Mouse (Mus musculus): ENCODE measurements at regions not wholly inside any gene's neighbourhood (a gene's known extent, or its start where the extent isn't known, plus 50 kb on each side); places are given as distances from the start of the nearest gene placed in this dataset.

GRCm38 (mm10) chr5:16424745-16425144 is 128.6 kb upstream of the Hgf start:
- no peak for DNase-seq (ENCODE audit: low read depth)

GRCm38 (mm10) chr5:16425302-16425701 is 128.0 kb upstream of the Hgf start:
- no peak for DNase-seq (ENCODE audit: low read depth)

DNA sequence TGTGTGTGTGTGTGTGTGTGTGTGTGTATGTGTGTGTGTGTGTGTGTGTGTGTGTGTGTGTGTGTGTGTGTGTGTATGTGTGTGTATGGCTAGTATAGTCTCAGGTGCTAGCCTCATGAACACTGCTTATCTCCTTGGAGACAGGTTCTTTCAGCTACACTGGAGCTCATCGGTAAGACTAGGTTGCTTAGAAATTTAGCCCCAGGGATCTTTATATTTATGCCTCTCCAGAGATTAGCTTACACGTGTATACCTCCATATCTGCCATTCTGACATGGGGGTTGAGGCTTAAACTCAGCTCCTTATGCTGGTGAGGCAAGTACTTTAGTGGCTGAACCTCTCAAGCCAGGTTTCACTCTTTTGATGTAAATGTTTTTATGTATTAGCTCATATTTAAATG is 127.0 kb upstream of the Hgf start:
- DNase-seq (ENCODE audit: low read depth): no peak

DNA sequence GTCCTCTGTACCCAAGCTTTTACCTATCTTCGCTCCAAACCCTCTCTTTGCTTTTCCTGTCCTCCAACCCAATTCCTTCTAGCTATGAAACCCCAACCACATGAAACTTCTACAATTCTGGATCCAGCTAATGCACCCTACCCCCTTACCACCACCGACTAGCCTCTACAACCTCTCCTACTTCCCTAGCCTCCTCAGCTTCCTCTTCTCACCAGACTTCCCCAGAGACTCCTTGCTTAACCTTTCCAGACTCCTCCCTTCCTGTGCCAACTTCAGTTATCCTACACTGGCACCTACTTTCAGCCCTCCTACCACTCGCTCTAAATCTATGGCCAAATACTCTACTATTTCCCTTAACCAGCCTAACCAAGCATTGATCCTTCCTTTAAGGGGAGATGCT is 118.7 kb upstream of the Hgf start:
- no peak for DNase-seq (ENCODE audit: low read depth)

- no peak for DNase-seq (ENCODE audit: low read depth)
Measured at GRCm38 (mm10) chr5:16445056-16445455, 108.2 kb upstream of the Hgf start.

DNA sequence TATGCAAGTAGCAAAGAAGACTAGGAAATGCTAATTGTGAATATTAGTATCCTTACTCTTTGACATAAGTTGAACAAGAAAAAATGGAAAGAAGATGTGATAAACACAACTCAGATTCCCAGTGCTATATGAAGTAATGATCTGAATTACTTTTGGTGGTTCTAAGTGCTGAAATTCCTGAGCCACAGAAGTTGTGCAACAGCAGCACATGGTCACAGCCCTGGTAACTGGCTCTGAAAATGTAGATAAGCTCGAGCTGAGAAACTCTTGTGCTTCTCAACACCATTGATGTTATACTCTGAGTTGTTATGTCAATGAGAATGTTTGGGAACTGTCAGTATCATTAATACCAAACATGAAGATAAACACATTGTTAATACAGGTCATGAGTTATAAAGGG is 106.3 kb upstream of the Hgf start:
- no peak for DNase-seq (ENCODE audit: low read depth)

DNA sequence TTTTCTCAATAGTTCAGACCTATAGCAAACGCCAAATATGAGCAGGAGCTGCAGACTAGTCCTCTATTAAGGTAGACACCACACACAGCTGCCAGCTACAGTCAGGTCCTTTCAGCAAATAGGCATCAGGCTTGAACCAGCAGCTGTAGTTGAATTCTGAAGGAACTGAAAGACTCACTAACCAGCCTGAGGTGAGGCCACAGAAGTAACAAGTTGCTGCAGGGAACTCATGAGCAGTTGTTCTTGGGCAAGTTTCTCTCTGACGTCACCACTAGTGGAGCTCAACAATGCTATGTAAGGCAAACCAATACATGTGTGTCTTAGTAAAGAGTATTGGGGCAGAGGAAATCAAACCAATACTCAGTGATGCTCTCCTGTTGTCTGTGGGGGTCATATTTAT is 91.5 kb upstream of the Hgf start:
- no peak for DNase-seq (ENCODE audit: low read depth)

- DNase-seq (ENCODE audit: low read depth): no peak
Measured at GRCm38 (mm10) chr5:16466266-16466665, 87.0 kb upstream of the Hgf start.

GRCm38 (mm10) chr5:16468560-16468959 is 84.7 kb upstream of the Hgf start:
- DNase-seq (ENCODE audit: low read depth): no peak

DNA sequence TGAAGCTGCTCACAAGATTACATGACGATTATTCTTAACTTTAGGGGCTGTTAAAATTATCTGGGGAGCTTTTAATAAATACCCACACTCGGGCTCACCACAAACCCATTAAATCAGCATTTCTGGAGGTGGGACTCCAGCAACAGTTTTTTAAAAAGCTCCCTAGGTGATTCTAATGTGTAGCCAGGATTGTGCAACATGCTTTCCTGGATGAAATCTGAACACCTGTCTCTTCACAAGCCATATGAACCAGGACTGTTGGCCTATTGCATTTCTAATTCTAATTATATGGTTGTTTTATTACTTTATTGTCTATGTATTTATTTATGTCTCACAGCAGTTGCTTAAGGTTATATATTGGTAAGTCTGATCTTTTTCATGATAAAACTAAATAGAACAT is 84.1 kb upstream of the Hgf start:
- no peak for DNase-seq (ENCODE audit: low read depth)

DNA sequence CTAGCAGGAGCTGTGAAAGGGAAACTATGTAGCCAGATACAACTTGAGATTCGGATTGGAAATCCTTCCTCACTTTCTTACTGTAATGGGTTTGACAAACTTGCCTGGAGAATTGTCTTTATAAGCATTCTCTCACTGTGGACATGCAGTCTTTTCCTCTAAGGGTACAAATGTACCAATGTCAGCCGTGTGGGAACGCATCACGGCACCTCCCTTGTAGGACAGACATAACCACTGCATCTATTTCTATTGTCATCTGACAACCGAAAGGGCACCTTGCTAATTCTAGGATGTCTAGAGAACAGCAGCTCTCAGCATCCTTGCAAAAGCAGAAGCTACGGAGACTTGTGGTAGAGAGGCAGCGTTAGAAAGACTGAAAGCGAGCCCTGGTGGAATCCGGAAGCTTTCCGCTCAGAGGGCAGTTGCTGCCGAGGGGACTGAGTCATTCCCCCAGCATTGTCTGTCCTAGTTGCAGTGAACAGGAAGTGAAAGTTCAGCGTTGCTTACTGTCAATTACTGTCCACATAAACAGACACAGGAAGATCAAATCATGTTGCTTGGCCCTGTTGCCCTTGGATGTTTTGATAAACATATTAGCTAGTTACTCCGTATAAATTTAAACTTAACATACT is 83.5 kb upstream of the Hgf start:
- peak; percentile 60 for DNase-seq (ENCODE audit: low read depth)

DNA sequence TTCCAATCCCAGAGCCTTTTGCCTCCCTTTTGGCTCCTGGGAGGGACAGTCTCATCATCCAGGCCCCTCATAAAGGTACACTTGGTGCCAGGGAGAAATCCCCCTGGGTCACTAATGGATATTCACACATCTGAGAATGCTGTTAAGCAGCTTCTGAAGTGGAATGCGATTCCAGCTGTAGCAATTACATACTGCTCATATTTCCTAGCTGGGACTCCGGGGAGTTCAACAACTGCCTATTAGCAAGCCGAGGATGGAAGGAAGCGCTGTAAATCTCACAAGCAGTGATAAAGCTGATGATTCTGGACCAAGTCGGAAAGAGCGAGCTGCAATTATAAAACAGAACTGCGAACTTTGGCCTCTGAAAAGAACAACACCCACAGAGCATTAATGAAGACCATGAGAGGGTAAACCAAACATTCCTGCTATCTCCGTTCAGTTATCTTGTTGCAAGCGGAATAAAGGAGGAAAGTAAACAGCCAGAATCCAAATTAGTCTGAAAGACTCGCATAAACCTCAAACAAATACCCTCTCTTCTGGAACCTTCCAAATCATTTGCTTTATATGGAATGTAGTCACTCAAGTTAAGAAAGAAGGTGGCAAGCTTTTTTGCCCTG is 82.8 kb upstream of the Hgf start:
- no peak for DNase-seq (ENCODE audit: low read depth)

DNA sequence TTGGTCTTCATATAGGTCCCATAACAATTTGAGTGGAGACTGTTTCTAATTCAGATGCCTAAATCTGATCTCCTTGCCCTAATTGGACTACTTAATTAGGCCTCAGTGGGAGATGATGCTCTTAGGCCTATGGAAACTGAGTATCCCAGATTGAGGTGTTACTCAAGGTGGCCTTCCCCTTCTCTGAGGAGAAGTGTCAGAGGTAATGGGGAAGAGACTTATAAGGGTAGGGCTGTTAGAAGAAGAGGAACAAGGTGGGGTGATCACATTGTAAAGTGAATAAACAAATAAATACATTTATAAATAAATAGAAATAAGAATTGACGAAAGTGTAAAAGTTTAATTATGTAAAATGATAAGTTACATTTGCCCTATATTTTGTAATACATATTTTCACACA is 65.3 kb upstream of the Hgf start:
- DNase-seq (ENCODE audit: low read depth): no peak

- DNase-seq (ENCODE audit: low read depth): no peak
Measured at GRCm38 (mm10) chr5:16489803-16490202, 63.5 kb upstream of the Hgf start.

GRCm38 (mm10) chr5:16499891-16500290 is 53.4 kb upstream of the Hgf start:
- no peak for DNase-seq (ENCODE audit: low read depth)
